Mouse (Mus musculus): ENCODE data around the gene Ccdc12. TPM values are rescaled to one million over a fixed set of nuclear protein-coding genes. Genes with fewer than 3 reads are reported as not detected.

Ccdc12 gene
- polyA plus RNA-seq, 1 experiment: 125 TPM

DNA sequence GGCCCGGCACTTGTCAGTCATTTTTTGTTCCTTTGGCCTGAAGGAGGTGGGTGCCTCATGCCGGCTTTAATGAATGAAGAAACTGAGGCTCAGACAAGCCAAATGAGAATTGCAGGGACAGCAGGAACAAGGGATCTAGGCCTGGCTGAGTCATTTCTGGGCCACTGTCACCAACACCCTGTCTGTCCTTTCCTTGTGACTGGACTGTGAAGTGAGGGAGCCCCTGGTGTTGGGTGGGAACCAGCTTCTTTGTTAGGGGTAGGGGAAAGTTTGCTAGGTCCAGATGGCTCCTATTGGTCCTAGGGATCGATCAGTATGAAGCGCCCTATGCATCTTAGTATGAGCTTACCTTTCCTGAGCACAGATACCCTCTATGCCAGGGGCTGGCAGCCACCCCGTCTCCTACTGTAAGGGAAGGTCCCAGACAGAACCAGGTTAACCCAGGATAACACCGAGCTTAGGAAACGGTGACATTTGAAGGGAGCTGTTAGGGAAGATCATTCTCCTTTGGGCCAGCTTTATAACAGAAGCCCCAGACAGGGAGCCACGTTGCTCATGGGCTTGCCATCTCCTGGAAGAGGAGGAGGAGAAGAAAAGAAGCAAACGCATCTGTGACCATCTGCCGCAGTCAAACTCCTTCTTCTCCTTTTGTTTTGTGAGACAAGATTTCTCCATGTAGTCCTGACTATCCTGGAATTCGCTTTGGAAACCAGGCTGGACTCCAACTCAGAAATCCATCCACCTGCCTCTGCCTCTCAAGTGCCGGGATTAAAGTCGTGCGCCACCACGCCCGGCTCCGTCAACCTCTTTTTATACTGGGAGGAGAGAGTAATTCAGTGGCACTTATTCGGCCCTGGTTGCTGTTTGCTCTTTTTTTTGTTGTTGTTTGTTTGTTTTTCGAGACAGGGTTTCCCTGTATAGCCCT is 1.3 kb upstream of the Ccdc12 start:
- Histone ChIP-seq H3K4me3 (ENCODE audit: insufficient read depth, low read depth, low read length) (no peak overlapping the region), H3K27me3 (replicated peaks; ENCODE audit: control insufficient read depth, insufficient read depth, low read length) (no peaks in the 10 kb centered on the region), H3K36me3 (ENCODE audit: control insufficient read depth, insufficient read depth, low read length) (no peaks in the 10 kb centered on the region), H3K27ac (ENCODE audit: insufficient read depth, low read depth, low read length) (peak overlapping the region; percentile 64; the same call in 1 of the 2 replicates), H3K4me1 (ENCODE audit: control insufficient read depth, insufficient read depth, low read length) (peaks cover 37% of the 10 kb centered on the region)
- DNase-seq: no peak
- WGBS: 82% methylated on average over 19 of the region's 19 CpGs
- TF ChIP-seq POLR2A (IDR thresholded peaks at IDR 0.05; ENCODE audit: low read depth, low read length) (no peak), CTCF (conservative IDR thresholded peaks at IDR 0.05; ENCODE audit: insufficient read depth, insufficient read length, low read depth, low read length) (no peak)

- 76% methylated on average over 10 of the region's 10 CpGs for WGBS
Observed at GRCm38 (mm10) chr9:110655651-110656007, 674 bp upstream of the Ccdc12 start.

DNA sequence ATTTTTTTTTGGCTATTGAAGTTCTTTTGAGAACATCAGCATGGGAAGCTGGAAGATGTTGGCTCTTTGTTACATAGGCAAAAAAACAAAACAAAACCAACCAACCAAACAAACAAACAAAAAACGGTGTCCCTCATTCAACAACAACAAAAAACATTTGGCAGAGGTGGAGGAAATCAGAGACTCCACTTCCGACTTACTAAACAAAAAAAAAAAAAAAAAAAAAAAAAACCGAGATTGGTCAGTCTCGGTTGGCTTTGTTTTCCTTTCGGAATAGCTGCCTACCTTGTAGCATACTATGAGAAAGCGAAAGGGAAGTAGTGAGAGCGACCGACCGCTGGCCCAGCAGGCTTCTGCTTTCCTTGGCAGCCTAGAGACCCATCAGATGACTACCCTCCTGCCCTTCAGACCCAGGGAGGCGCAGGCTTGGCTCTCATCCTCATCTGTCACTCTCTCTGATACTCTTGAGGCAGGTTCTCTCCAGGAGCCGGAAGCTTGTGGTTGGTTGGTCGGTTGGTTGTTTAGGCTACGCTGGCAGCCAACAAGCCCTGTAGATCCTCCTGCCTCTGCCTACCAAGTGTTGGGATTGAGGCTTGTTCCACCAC is 1.3 kb downstream of the Ccdc12 start:
- DNase-seq: peak; percentile 92
- 26% methylated on average over 13 of the region's 13 CpGs for WGBS
- Histone ChIP-seq H3K27me3 (replicated peaks; ENCODE audit: control insufficient read depth, insufficient read depth, low read length) (no peaks in the 10 kb centered on the region), H3K36me3 (ENCODE audit: control insufficient read depth, insufficient read depth, low read length) (no peaks in the 10 kb centered on the region), H3K4me3 (ENCODE audit: insufficient read depth, low read depth, low read length) (peak overlapping the region; percentile 1; the same call in 1 of the 2 replicates), H3K27ac (ENCODE audit: insufficient read depth, low read depth, low read length) (peak overlapping the region; percentile 94), H3K4me1 (ENCODE audit: control insufficient read depth, insufficient read depth, low read length) (peaks cover 30% of the 10 kb centered on the region; the same call in 1 of the 2 replicates)
- TF ChIP-seq POLR2A (IDR thresholded peaks at IDR 0.05; ENCODE audit: low read depth, low read length) (no peak), CTCF (conservative IDR thresholded peaks at IDR 0.05; ENCODE audit: insufficient read depth, insufficient read length, low read depth, low read length) (no peak)

More at GRCm38 (mm10) chr9:110655651-110656007, 674 bp upstream of the Ccdc12 start:
- H3K27me3 ChIP-seq (replicated peaks; ENCODE audit: control insufficient read depth, insufficient read depth, low read length): no peaks in the 10 kb centered on the region
- H3K4me3 ChIP-seq (ENCODE audit: insufficient read depth, low read depth, low read length): 0 out of 2 replicates have a peak overlapping the region, but pooled peaks have one; percentile 9
- peak overlapping the region; percentile 64 for H3K27ac ChIP-seq (ENCODE audit: insufficient read depth, low read depth, low read length)
- TF ChIP-seq POLR2A (IDR thresholded peaks at IDR 0.05; ENCODE audit: low read depth, low read length) (no peak), CTCF (conservative IDR thresholded peaks at IDR 0.05; ENCODE audit: insufficient read depth, insufficient read length, low read depth, low read length) (no peak)
- no peak for DNase-seq
- H3K36me3 ChIP-seq (ENCODE audit: control insufficient read depth, insufficient read depth, low read length): no peaks in the 10 kb centered on the region
- H3K4me1 ChIP-seq (ENCODE audit: control insufficient read depth, insufficient read depth, low read length): peaks cover 37% of the 10 kb centered on the region

DNA sequence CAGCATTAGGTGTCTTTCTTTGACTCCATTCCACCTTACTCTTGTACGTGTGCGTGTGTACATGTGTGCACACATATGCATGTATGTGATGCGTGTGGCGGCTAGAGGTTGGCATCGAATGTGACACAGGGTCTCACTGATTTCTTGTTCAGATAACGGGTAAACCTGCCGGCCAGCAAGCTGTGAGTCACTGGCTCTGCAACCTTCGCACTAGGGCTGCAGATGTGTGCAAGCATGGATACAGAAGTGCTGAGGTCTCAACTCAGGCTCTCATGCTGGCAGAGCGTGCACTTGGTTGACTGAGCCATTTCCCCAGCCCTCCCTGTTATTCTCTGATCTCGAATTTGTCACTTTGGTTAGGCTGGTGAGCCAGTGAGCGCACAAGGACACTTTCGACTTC is 3.2 kb downstream of the Ccdc12 start:
- Histone ChIP-seq H3K4me1 (ENCODE audit: control insufficient read depth, insufficient read depth, low read length) (peaks cover 21% of the 10 kb centered on the region; the same call in 1 of the 2 replicates), H3K36me3 (ENCODE audit: control insufficient read depth, insufficient read depth, low read length) (no peaks in the 10 kb centered on the region), H3K27ac (ENCODE audit: insufficient read depth, low read depth, low read length) (no peak overlapping the region), H3K27me3 (replicated peaks; ENCODE audit: control insufficient read depth, insufficient read depth, low read length) (no peaks in the 10 kb centered on the region), H3K4me3 (ENCODE audit: insufficient read depth, low read depth, low read length) (no peak overlapping the region)
- DNase-seq: no peak
- TF ChIP-seq POLR2A (IDR thresholded peaks at IDR 0.05; ENCODE audit: low read depth, low read length) (no peak), CTCF (conservative IDR thresholded peaks at IDR 0.05; ENCODE audit: insufficient read depth, insufficient read length, low read depth, low read length) (no peak)
- WGBS: 91% methylated on average over 12 of the region's 12 CpGs

DNA sequence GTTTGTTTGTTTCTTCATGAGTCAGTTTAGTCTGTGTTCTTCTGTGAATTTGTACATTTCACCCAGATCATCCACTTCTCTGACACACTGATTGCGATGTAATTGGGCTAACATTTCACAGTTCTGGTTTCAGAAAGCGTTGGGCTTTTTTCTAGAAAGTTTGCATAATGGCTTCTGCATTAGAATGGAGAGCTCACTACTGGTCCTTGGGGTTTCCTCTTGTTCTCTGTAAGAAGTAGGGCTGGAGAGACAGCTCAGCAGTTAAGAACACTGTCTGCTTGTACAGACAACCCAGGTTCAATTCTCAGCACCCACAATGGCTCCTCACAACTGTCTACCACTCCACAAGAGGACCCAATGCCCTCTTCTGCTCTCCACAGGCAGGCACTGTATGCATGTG is 3.9 kb downstream of the Ccdc12 start:
- Histone ChIP-seq H3K27ac (ENCODE audit: insufficient read depth, low read depth, low read length) (no peak overlapping the region), H3K4me1 (ENCODE audit: control insufficient read depth, insufficient read depth, low read length) (peaks cover 16% of the 10 kb centered on the region; the same call in 1 of the 2 replicates)
- 92% methylated on average over 2 of the region's 2 CpGs for WGBS

DNA sequence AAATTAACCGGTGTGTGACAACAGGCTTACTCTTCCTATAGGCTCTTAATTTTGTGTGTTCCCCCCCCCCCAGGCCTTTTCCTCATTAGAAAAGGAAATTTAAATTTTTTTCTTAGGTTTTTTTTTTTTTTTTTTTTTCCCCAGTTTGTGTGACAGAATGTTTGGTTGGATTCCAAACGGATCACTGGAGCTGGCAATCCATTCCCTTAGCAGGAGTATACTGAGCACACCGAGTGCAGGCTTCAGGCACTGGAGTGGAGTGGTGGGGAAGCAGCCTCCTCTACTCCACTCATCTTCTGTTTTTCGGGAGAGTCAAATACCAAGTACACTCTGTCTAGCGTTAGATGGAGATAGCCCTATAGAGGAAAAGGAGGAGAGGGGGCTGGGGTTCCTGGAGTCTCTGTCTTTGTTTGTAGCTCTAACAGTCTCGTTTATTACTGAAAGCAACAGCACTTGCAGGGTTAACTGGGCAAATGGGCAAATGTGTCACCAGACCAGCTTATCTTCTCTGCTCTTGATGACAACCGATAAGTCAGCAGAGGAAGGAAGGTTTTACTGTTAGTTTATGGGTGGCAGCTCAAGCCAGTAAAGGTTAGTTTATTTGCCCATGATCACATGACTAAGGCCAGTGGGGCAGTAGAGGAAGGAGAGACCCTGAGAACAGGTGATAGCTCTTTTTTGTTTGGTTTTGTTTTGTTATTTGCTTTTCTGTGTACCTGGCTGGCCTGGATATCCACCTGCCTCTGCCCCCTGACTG is 4.7 kb downstream of the Ccdc12 start:
- DNase-seq: no peak
- 53% methylated on average over 7 of the region's 7 CpGs for WGBS
- TF ChIP-seq CTCF (conservative IDR thresholded peaks at IDR 0.05; ENCODE audit: insufficient read depth, insufficient read length, low read depth, low read length) (no peak), POLR2A (IDR thresholded peaks at IDR 0.05; ENCODE audit: low read depth, low read length) (no peak)
- Histone ChIP-seq H3K36me3 (ENCODE audit: control insufficient read depth, insufficient read depth, low read length) (no peaks in the 10 kb centered on the region), H3K27ac (ENCODE audit: insufficient read depth, low read depth, low read length) (no peak overlapping the region), H3K27me3 (replicated peaks; ENCODE audit: control insufficient read depth, insufficient read depth, low read length) (no peaks in the 10 kb centered on the region), H3K4me1 (ENCODE audit: control insufficient read depth, insufficient read depth, low read length) (peaks cover 12% of the 10 kb centered on the region; the same call in 1 of the 2 replicates), H3K4me3 (ENCODE audit: insufficient read depth, low read depth, low read length) (no peak overlapping the region)

More for the DNA sequence above, 3.9 kb downstream of the Ccdc12 start:
- TF ChIP-seq POLR2A (IDR thresholded peaks at IDR 0.05; ENCODE audit: low read depth, low read length): no peak
- no peak for DNase-seq
- Histone ChIP-seq H3K27me3 (replicated peaks; ENCODE audit: control insufficient read depth, insufficient read depth, low read length) (no peaks in the 10 kb centered on the region), H3K36me3 (ENCODE audit: control insufficient read depth, insufficient read depth, low read length) (no peaks in the 10 kb centered on the region), H3K4me3 (ENCODE audit: insufficient read depth, low read depth, low read length) (no peak overlapping the region)
